Mouse (Mus musculus): ENCODE measurements around the gene Chrm1. TPM values are rescaled to one million over a fixed set of nuclear protein-coding genes. Genes with fewer than 3 reads are reported as not detected.

Gene Chrm1
- polyA plus RNA-seq, 1 experiment from 2014 or later, result 0.35 TPM

GRCm38 (mm10) chr19:8703571-8703970 lies 40.0 kb downstream of the Chrm1 start:
- DNase-seq (ENCODE audit: low spot score), result no peak
- H3K4me1 ChIP-seq (replicated peaks; ENCODE audit: control insufficient read depth, insufficient read depth, low read length), result no peaks in the 10 kb centered on the region
- 54% methylated on average over 3 of the region's 4 CpGs for WGBS
- H3K4me3 ChIP-seq (replicated peaks; ENCODE audit: low read length), result no peak overlapping the region
- H3K36me3 ChIP-seq (replicated peaks; ENCODE audit: control insufficient read depth, insufficient read depth), result peaks cover 22% of the 10 kb centered on the region
- no peak overlapping the region for H3K27ac ChIP-seq
- H3K4me2 ChIP-seq (replicated peaks), result no peak overlapping the region
- no peaks in the 10 kb centered on the region for H3K27me3 ChIP-seq (ENCODE audit: control insufficient read depth, insufficient read depth, low read length)
- ATAC-seq (ENCODE audit: low FRiP score), result no peak
- H3K9me3 ChIP-seq (ENCODE audit: control insufficient read depth, low read length), result no peaks in the 10 kb centered on the region
- H3K9ac ChIP-seq, result no peak overlapping the region

DNA sequence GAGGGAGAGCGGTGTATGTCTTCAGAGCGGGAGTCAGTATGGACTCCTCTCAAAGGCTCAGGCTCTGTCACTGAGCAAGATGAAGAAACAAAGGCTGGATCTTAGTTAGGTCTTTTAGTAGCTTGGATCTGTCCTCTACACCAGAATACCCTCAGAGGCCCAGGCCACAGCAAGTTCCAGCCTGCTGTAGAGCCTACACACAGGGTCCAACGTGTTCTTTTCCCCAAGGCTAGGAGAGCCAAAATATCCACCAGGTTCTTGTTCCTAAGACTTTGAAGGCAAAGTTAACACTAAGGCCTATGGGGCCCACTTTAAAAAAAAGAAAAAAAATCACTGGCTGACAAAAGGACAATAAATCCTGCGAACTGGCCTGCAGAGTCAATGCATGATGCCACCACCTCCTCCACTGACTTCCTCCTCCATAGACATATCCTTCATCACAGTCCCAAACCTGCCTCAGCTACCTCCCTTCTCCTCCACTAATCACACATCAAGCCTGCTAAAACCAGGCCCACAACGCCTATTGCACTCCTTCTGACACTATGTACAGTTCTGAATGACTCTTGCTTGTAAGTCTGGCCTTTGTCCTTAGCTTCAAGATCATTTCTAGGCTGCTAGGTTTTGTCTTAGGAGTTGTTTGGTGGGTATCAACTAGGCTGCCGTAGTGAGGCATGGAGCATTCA lies 41.6 kb downstream of the Chrm1 start:
- no peak overlapping the region for H3K4me2 ChIP-seq (replicated peaks)
- WGBS, result 76% methylated on average over 6 of the region's 6 CpGs
- no peaks in the 10 kb centered on the region for H3K27me3 ChIP-seq (ENCODE audit: control insufficient read depth, insufficient read depth, low read length)
- 0 out of 2 replicates have a peak, but pooled peaks cover 2% of the 10 kb centered on the region for H3K4me1 ChIP-seq (replicated peaks; ENCODE audit: control insufficient read depth, insufficient read depth, low read length)
- H3K36me3 ChIP-seq (replicated peaks; ENCODE audit: control insufficient read depth, insufficient read depth), result peaks cover 38% of the 10 kb centered on the region
- H3K9me3 ChIP-seq (ENCODE audit: control insufficient read depth, low read length), result no peaks in the 10 kb centered on the region
- ATAC-seq (ENCODE audit: low FRiP score), result no peak
- no peak for DNase-seq (ENCODE audit: low spot score)
- no peak overlapping the region for H3K27ac ChIP-seq
- no peak overlapping the region for H3K4me3 ChIP-seq (replicated peaks; ENCODE audit: low read length)
- no peak overlapping the region for H3K9ac ChIP-seq

DNA sequence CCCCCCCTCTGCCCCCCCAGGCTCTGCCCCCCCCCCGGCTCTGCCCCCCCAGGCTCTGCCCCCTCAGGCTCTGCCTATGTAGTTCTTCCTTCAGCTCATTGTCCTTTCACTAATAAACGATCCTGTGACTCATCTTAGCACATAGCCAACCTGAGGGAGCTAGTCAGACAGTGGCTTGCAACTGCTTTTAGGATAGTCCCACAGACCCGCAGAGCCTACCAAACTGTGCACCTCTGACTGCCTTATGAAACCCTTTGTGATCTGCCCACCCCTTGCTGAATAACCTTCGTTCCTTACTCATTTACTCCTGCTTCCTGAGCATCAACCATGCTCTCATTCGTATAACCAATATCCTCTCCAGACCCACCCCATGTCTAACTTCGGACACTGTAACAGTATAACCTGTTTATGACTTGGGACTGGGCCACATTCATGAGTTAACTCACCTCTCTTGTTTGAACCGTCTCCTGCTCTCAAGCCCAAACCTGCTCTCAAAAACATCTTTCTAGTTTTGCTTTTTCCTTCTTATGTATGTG lies 42.6 kb downstream of the Chrm1 start:
- no peak overlapping the region for H3K4me3 ChIP-seq (replicated peaks; ENCODE audit: low read length)
- 88% methylated on average over 7 of the region's 7 CpGs for WGBS
- peaks cover 12% of the 10 kb centered on the region; the same call in 1 of the 2 replicates for H3K4me1 ChIP-seq (replicated peaks; ENCODE audit: control insufficient read depth, insufficient read depth, low read length)
- H3K27me3 ChIP-seq (ENCODE audit: control insufficient read depth, insufficient read depth, low read length), result no peaks in the 10 kb centered on the region
- no peak overlapping the region for H3K9ac ChIP-seq
- H3K36me3 ChIP-seq (replicated peaks; ENCODE audit: control insufficient read depth, insufficient read depth), result peaks cover 48% of the 10 kb centered on the region
- H3K4me2 ChIP-seq (replicated peaks), result no peak overlapping the region
- H3K9me3 ChIP-seq (ENCODE audit: control insufficient read depth, low read length), result no peaks in the 10 kb centered on the region
- ATAC-seq (ENCODE audit: low FRiP score) (no peak), DNase-seq (ENCODE audit: low spot score) (no peak)
- H3K27ac ChIP-seq, result no peak overlapping the region

DNA sequence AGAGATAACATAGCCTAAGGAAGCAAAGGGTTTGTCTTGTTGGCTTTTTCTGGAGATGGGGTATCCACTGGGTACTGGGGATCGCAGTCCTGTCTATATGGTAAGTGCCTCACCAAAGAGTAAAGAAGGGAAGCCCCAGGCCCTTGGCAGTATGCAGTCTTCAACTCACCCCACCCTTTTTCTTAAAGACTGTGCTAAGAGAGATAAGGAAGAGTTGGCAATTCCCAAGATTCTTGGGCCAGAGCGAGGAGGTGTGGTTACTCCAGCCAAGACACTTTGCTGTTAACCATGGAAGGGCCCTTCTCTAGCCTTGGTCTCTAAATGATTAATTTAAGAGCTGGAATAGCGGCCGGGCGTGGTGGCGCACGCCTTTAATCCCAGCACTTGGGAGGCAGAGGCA lies 43.3 kb downstream of the Chrm1 start:
- Histone ChIP-seq H3K4me2 (replicated peaks) (no peak overlapping the region), H3K4me3 (replicated peaks; ENCODE audit: low read length) (no peak overlapping the region), H3K36me3 (replicated peaks; ENCODE audit: control insufficient read depth, insufficient read depth) (peaks cover 54% of the 10 kb centered on the region), H3K9ac (no peak overlapping the region), H3K27me3 (ENCODE audit: control insufficient read depth, insufficient read depth, low read length) (no peaks in the 10 kb centered on the region), H3K27ac (no peak overlapping the region), H3K9me3 (ENCODE audit: control insufficient read depth, low read length) (no peaks in the 10 kb centered on the region), H3K4me1 (replicated peaks; ENCODE audit: control insufficient read depth, insufficient read depth, low read length) (peaks cover 18% of the 10 kb centered on the region; the same call in 1 of the 2 replicates)
- 97% methylated on average over 7 of the region's 7 CpGs for WGBS
- no peak for ATAC-seq (ENCODE audit: low FRiP score)
- no peak for DNase-seq (ENCODE audit: low spot score)

GRCm38 (mm10) chr19:8708954-8709353 lies 45.4 kb downstream of the Chrm1 start:
- peaks cover 27% of the 10 kb centered on the region for H3K4me1 ChIP-seq (replicated peaks; ENCODE audit: control insufficient read depth, insufficient read depth, low read length)
- no peak overlapping the region for H3K4me2 ChIP-seq (replicated peaks)
- no peak overlapping the region for H3K9ac ChIP-seq
- ATAC-seq (ENCODE audit: low FRiP score), result no peak
- 97% methylated on average over 8 of the region's 8 CpGs for WGBS
- no peaks in the 10 kb centered on the region for H3K9me3 ChIP-seq (ENCODE audit: control insufficient read depth, low read length)
- H3K27me3 ChIP-seq (ENCODE audit: control insufficient read depth, insufficient read depth, low read length), result no peaks in the 10 kb centered on the region
- no peak for DNase-seq (ENCODE audit: low spot score)
- H3K27ac ChIP-seq, result no peak overlapping the region
- no peak overlapping the region for H3K4me3 ChIP-seq (replicated peaks; ENCODE audit: low read length)
- peaks cover 54% of the 10 kb centered on the region for H3K36me3 ChIP-seq (replicated peaks; ENCODE audit: control insufficient read depth, insufficient read depth)

- no peak for DNase-seq (ENCODE audit: low spot score)
- WGBS, result 79% methylated on average over 2 of the region's 2 CpGs
- H3K36me3 ChIP-seq (replicated peaks; ENCODE audit: control insufficient read depth, insufficient read depth), result peaks cover 54% of the 10 kb centered on the region
- H3K27ac ChIP-seq, result no peak overlapping the region
- H3K27me3 ChIP-seq (ENCODE audit: control insufficient read depth, insufficient read depth, low read length), result no peaks in the 10 kb centered on the region
- no peaks in the 10 kb centered on the region for H3K9me3 ChIP-seq (ENCODE audit: control insufficient read depth, low read length)
- no peak overlapping the region for H3K9ac ChIP-seq
- H3K4me3 ChIP-seq (replicated peaks; ENCODE audit: low read length), result no peak overlapping the region
- ATAC-seq (ENCODE audit: low FRiP score), result no peak
- H3K4me2 ChIP-seq (replicated peaks), result no peak overlapping the region
- H3K4me1 ChIP-seq (replicated peaks; ENCODE audit: control insufficient read depth, insufficient read depth, low read length), result peaks cover 32% of the 10 kb centered on the region
Measured at GRCm38 (mm10) chr19:8710057-8710456, 46.5 kb downstream of the Chrm1 start.

DNA sequence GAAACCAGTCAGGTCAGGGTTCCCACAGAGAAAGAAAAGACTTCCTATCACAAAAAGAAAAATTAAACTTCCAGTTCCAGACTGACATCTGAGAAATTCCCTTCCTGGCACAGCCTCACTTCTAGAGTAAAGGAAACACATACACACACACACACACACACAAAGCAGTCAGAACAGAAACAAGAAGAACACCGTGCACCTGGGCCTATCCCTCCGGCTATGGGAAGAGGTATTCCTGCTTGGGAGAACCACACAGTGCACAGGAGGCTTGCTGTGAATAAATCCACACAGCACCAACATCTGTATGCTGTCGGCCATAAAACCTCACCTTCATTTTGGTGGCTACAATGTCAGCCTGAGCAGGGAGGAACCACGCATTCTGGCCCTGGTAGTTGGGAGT lies 47.9 kb downstream of the Chrm1 start:
- H3K9ac ChIP-seq, result peak overlapping the region; percentile 67; the same call in 1 of the 2 replicates
- H3K4me3 ChIP-seq (replicated peaks; ENCODE audit: low read length), result peak overlapping the region; percentile 68; the same call in 1 of the 2 replicates
- H3K27ac ChIP-seq, result no peak overlapping the region
- peak overlapping the region; percentile 60 for H3K4me2 ChIP-seq (replicated peaks)
- peaks cover 32% of the 10 kb centered on the region for H3K4me1 ChIP-seq (replicated peaks; ENCODE audit: control insufficient read depth, insufficient read depth, low read length)
- no peaks in the 10 kb centered on the region for H3K27me3 ChIP-seq (ENCODE audit: control insufficient read depth, insufficient read depth, low read length)
- DNase-seq (ENCODE audit: low spot score) (no peak), ATAC-seq (ENCODE audit: low FRiP score) (no peak)
- peaks cover 52% of the 10 kb centered on the region for H3K36me3 ChIP-seq (replicated peaks; ENCODE audit: control insufficient read depth, insufficient read depth)
- 75% methylated on average over 4 of the region's 4 CpGs for WGBS
- no peaks in the 10 kb centered on the region for H3K9me3 ChIP-seq (ENCODE audit: control insufficient read depth, low read length)

GRCm38 (mm10) chr19:8711949-8712869 lies 48.6 kb downstream of the Chrm1 start:
- H3K27ac ChIP-seq, result peak overlapping the region; percentile 87
- peaks cover 45% of the 10 kb centered on the region for H3K36me3 ChIP-seq (replicated peaks; ENCODE audit: control insufficient read depth, insufficient read depth)
- 68% methylated on average over 10 of the region's 10 CpGs for WGBS

DNA sequence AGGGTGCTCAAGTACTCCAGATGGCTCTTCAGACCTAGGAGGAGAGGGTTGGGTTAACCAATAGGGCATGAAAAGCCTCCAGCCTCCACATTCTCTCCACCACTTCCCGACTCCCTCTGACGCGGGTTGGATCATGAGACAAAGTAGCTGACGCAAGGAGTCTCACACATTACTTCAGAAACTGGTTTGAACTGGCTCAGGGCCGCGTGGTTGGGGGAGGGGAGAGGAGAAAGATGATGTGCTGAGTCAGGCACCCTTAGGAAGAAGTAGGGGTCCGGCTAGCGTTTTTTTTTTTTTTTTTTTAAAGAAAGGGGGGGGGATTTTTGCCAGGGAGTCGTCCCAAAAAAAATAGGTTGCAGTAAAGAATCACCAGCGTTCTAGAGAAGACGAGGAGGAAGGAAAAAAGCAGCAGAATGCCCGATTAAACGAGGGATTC lies 49.3 kb downstream of the Chrm1 start:
- Histone ChIP-seq H3K4me1 (replicated peaks; ENCODE audit: control insufficient read depth, insufficient read depth, low read length) (peaks cover 32% of the 10 kb centered on the region), H3K9me3 (ENCODE audit: control insufficient read depth, low read length) (no peaks in the 10 kb centered on the region), H3K4me3 (replicated peaks; ENCODE audit: low read length) (peak overlapping the region; percentile 68), H3K27ac (peak overlapping the region; percentile 87), H3K9ac (peak overlapping the region; percentile 67), H3K4me2 (replicated peaks) (peak overlapping the region; percentile 60), H3K36me3 (replicated peaks; ENCODE audit: control insufficient read depth, insufficient read depth) (peaks cover 39% of the 10 kb centered on the region), H3K27me3 (ENCODE audit: control insufficient read depth, insufficient read depth, low read length) (no peaks in the 10 kb centered on the region)
- ATAC-seq (ENCODE audit: low FRiP score) (peak; percentile 71), DNase-seq (ENCODE audit: low spot score) (peak; percentile 79)
- under 1% methylated on average over 13 of the region's 13 CpGs for WGBS

More at GRCm38 (mm10) chr19:8711949-8712869, 48.6 kb downstream of the Chrm1 start:
- H3K27me3 ChIP-seq (ENCODE audit: control insufficient read depth, insufficient read depth, low read length), result no peaks in the 10 kb centered on the region
- H3K4me3 ChIP-seq (replicated peaks; ENCODE audit: low read length), result peak overlapping the region; percentile 68
- H3K9ac ChIP-seq, result peak overlapping the region; percentile 67
- no peaks in the 10 kb centered on the region for H3K9me3 ChIP-seq (ENCODE audit: control insufficient read depth, low read length)
- H3K4me1 ChIP-seq (replicated peaks; ENCODE audit: control insufficient read depth, insufficient read depth, low read length), result peaks cover 32% of the 10 kb centered on the region
- peak overlapping the region; percentile 60 for H3K4me2 ChIP-seq (replicated peaks)
- ATAC-seq (ENCODE audit: low FRiP score), result no peak
- no peak for DNase-seq (ENCODE audit: low spot score)

Measured in hindbrain, embryonic 14.5 days (tissue).